Mouse (Mus musculus) mouse embryonic stem cell (cell line): ENCODE measurements around the gene Zfp14.

Experiments used
- in situ Hi-C, 2 experiments: fragments of 300-500 bp; cut with MboI; formaldehyde crosslinking; loops; 1 replicate in 1 of 2; 3 replicates in 1 of 2; pipeline ENCODE4 v1.14.3; 2019 to 2020; ENCODE audit warnings: low sequenced_read_pairs in 2 of 2, low pct_unique_long_range_greater_than_20kb in 1 of 2, mixed read lengths in 1 of 2; ENCODE audit not compliant: unreplicated experiment in 1 of 2

The Zfp14 gene

DNA sequence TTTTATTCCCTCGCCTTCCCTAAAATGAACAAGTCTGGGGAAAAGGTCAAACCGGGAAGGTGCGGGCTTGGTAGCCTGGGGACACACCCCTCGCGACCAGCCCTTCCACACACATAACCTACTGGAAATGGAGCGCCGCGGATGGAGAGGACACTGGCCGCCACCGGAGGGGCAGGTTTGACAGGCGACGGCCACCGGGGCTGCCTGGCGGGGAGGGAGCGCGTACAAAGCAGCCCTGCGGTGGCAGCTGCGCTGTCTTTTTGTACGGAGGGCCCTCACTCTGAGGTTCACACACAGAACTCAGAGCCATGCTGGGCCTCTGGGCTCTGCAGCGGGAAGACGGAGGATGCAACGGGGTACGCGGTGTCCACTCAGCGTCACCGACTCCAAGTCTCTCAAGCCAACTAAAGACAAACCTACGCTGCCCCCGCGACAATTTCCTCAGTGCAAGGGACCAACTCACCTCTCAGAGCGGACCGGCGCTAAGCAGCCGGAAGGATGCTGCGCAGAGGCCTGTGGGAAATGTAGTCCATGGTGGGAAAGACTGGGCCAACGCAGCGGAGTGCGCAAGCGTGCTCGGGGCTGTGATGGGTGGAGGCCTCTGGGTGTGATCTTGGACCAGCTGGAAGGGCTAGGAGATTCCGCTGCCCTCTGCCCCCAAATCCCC lies at the start of gene Zfp14:
Gene Zfp14 (minus strand): TSS at position 499 of the 667 bp plus-strand sequence.
- in situ Hi-C loops: no loop called here

DNA sequence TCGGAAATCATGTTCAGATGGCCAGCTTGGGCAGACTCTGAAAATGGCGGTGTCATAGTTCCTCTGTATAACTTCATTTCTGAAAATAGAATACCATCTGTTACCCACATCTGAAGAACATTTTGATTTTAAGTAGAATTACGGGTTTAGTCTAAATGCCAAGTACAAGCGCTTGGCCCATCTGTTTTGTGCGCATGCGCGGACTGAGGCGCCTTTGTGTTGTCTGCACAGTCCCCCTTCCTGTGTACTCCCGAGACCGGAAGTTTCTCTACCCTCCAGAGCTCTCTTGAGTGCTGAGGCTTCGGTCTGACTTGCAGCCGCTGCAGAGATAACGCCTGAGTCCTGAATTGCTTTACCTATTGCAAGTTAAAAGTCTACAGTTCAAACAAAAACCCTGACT lies 48.1 kb upstream of the Zfp14 start:
- in situ Hi-C loops: no loop called here

DNA sequence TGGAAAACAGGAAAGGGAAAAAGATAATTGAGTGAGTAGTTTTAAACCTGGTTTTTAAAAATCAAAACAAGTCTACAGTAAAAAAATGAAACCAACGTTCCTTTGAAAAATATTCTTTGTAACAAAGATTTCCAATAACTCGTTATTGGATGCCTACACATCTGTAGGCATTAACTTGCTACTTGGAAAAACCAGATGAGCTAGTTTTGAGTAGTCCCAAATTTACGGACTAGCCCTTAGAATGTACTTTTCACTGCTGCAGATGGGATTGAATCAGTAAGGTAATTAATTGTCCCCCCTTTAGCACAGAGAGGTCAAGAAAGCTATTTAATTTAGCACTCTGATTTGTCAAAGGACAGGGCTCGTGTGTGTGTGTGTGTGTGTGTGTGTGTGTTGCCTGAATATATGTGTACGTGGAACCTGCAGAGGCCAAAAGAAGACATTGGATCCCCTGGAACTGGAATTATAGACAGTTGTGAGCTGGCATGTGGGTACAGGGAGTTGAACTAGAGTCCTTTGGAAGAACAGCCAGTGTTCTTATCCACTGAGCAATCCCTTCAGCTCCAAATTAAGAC lies 44.5 kb upstream of the Zfp14 start:
- in situ Hi-C loops: no loop called here

DNA sequence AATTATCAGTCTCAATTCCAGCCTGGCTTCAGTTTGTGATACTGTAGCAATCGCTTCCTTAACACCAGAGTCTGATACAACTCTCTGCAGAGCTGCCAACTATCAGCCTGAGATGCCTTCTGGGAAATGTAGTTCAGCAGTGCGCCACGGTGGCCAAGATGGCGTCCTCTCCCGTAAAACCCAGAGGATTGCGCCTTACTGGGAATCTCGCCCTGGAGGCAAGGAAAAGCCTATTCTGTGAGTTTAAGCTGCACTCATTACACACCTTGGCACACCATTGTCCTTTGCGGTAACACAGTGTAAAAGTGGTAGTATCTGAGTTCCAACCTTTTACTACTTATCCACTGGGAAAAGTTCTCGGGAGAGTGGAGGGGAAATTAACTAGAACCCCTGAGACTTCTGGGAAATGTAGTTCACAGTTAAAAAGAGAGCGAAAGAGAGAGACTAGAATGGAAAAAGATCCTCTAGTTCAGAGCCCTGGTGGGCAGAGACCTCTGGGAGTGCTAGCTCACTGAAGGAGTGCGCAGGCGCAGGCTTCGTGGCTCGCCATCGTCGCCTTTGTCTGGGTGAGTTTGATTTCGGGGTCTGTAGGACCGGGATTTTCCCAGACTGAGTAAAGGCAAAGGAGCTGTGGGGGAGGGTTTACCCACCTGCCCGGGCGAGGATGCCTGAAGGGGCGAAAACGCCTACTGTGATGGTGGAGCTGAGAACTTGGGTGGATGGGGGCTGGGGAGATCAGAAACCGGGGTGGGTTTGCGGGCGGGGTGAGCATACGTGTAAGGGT lies 43.7 kb upstream of the Zfp14 start, which contains the start of gene Zfp260:
Gene Zfp260 (plus strand): TSS at position 132 of the 784 bp plus-strand sequence.
- in situ Hi-C loops: no loop called here

GRCm38 (mm10) chr7:30093918-30094415 lies 42.8 kb upstream of the Zfp14 start:
- in situ Hi-C loops: no loop called here

DNA sequence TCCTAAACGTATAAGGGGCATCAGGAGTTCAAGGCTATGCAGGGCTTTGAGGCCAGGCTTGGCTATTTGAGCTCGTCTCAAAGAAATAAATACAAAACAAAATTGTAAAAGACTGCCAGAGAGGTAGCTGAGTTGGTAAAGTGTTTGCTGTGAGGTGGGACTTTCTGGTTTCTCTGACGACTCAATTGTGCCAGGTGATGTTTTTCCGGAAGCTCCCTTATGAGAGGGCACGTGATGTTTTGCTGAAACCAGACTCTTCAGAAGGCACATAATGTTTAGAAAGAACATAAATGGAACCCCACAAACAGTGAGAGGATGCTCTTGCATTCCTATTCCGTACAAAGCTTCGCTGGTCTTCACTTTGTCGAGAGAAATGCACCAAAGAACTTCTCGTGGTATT lies 41.5 kb upstream of the Zfp14 start:
- in situ Hi-C loops: no loop called here

- in situ Hi-C loops: no loop called here
Observed at GRCm38 (mm10) chr7:30090970-30091585, 39.9 kb upstream of the Zfp14 start.

GRCm38 (mm10) chr7:30090092-30090969 lies 39.2 kb upstream of the Zfp14 start, which contains the start of the genes Gm26920 and Zfp566:
TSS of gene Gm26920 (minus strand) at chr7:30090410.
TSS of gene Zfp566 (minus strand) at chr7:30090527.
- in situ Hi-C loops: no loop called here

GRCm38 (mm10) chr7:30089405-30089804 lies 38.2 kb upstream of the Zfp14 start:
- in situ Hi-C loops: no loop called here

DNA sequence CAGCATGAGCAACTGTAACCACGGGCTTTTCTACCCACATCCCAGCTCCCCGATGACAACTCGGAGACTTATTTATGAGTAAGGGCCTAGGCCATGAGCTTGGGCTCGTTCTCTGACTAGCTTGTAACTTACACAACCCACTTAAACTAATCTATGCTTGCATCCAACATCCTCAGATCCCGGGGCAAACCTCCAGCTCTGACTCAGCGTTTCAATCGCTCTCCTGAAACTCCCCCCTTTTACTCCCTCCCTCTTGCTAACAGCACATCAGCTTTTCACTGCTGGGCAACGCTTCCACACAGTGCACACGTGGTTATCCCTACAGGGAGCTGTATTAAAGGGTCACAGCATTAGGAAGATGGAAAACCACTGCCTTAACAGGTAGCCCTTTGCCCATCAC lies 35.3 kb upstream of the Zfp14 start:
- in situ Hi-C loops: no loop called here

DNA sequence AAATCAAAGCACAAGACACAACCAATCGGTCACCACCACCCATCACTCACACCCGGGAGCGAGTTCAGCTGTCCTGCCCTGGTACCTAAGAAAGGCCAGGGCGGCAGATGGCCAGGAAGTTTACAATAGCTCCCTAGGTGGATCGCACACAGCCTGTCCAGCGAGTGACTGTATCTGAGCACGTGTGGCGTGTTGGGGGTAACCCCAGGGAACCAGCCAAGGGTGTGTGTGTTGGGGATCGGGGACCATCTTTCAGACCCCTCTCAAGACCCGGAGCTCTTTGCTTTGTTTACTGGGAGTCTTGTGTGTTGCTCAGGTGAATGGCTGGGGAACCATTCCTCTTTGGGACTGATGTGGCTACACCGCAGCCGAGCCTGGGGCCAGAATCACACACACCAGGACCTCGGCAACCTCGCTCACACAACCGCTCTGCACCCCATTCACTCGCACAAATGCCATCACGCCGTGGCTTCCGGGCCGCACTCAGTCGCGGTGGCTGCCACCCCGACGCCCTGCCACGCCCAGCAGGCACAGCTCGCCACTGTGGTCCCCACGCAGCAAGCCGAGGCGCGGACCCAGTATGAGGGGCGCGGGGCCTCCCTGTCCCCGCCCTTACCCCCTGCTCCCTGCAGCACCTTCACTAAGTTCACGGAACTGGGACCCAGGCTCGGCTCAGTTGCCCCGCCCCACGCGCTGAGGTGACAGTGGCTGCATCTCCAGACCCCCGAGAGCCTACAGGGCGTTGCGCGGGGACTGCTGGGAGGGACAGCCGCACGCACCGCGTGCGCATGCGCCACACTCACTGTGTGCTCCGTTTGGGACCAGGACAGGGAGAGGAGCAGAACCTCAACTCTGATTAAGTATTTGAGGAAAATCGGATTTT lies 21.2 kb upstream of the Zfp14 start, which contains the start of gene Zfp82:
Gene Zfp82 (minus strand): TSS at position 755 of the 883 bp plus-strand sequence.
- in situ Hi-C loops: no loop called here

DNA sequence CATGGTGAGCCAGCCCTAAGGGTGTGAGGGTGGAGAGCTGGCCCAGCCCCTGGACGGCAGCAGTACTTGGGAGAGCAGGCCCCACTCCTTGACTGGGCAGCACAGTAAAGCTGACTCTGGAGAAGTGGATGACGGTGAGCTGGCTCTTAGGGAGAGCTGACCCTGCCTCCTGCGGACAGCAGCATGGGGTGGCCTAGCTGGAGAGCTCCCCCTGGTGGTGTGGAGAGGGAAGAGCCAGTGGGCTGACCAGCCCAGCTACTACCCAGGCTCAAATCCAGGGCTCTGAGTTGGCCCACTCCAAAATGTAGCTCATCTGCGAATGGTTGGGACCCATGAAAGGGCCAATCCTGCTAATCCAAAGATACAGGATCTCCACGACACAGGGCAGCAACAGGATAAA lies 13.4 kb upstream of the Zfp14 start:
- in situ Hi-C loops: loop anchor here in 1 of 2 experiments (10.0 kb wide), 2 partner anchors 110 to 210 kb away; partner anchors contain the start of genes Zfp420, Zfp74 and Zfp940

DNA sequence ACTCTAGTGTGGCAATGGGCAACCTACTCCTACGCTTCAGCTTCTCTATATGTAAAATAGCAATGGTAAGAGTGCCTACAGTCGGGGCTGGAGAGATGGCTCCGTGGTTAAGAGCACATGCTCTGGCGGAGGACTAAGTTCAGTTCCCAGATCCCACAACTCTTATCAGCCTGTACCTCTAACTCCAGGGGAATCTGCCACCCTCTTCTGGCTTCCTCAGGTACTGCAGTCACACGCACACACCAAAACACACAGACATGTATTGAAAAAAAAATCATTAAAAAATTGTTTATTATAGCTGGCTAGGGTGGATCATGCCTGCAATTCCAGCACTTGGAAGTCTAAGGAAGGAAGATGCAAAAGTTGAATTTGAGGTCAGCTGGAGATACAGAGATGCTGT lies 11.3 kb upstream of the Zfp14 start:
- in situ Hi-C loops: loop anchor here in 1 of 2 experiments (10.0 kb wide), 2 partner anchors 108 to 208 kb away; partner anchors contain the start of genes Zfp420, Zfp74 and Zfp940

DNA sequence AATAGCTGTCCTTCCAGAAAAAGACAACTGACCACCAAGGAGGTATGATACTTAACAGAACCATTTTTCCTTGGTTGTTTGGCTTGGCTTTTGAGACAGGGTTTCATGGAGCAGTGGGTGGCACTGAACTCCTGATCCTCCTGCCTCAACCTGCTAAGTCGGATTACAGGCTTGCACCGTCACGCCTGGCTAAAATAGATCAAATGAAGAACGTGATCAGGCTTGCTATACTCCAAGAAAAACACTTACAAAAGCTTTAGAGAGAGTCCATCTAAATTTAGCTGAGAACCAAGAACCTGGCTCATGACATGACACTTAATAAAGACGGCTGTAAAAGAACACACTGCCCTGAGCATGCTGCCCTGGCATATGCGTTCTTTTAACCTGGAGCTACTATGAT lies 9.2 kb upstream of the Zfp14 start:
- in situ Hi-C loops: loop anchor here in 1 of 2 experiments (10.0 kb wide), 2 partner anchors 106 to 206 kb away; partner anchors contain the start of genes Zfp420, Zfp74 and Zfp940

GRCm38 (mm10) chr7:30053591-30053990 lies 2.4 kb upstream of the Zfp14 start:
- in situ Hi-C loops: no loop called here

GRCm38 (mm10) chr7:30048126-30048525 lies 3.1 kb downstream of the Zfp14 start:
- in situ Hi-C loops: no loop called here

DNA sequence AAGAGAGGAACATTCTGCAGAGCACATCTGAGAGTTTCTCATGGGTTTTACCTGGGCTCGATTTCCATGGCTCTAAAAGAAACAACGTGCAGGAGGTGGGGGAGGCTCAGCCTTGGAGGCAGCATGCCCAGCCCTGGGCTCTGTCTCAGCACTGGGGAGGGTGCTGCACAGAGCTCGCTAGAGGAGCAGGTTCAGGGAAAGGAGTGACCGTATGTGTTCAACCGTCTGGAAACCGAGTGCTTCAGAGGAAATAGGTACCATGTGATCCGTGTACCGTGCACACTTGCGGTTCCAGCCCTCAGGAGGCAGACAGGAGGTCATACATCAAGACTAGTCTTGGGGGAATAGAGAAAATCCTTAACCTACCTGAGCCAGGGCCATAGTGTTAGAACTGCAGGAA lies 6.8 kb downstream of the Zfp14 start:
- in situ Hi-C loops: no loop called here
